Mouse (Mus musculus): ENCODE results near the gene Plcb3. TPM values are rescaled to one million over a fixed set of nuclear protein-coding genes. Genes with fewer than 3 reads are reported as not detected.

The Plcb3 gene
- polyA plus RNA-seq, 1 experiment from 2014 or later, result 48.2 TPM

- peak overlapping the region; percentile 87 for H3K4me2 ChIP-seq (replicated peaks)
- peak overlapping the region; percentile 75 for H3K4me3 ChIP-seq (replicated peaks)
- H3K9me3 ChIP-seq (replicated peaks), result no peaks in the 10 kb centered on the region
- no peak for ATAC-seq (ENCODE audit: insufficient number of reproducible peaks, low FRiP score, low TSS enrichment, low read depth)
- H3K36me3 ChIP-seq, result peaks cover 3% of the 10 kb centered on the region; the same call in 1 of the 2 replicates
- H3K27ac ChIP-seq (replicated peaks), result 0 out of 2 replicates have a peak overlapping the region, but pooled peaks have one; percentile 39
- peaks cover 45% of the 10 kb centered on the region for H3K4me1 ChIP-seq
- H3K27me3 ChIP-seq, result peaks cover 54% of the 10 kb centered on the region
- no peak overlapping the region for H3K9ac ChIP-seq
- WGBS, result 62% methylated on average over 6 of the region's 6 CpGs
These were observed 53.2 kb downstream of the Plcb3 start for GRCm38 (mm10) chr19:6922901-6923735.

GRCm38 (mm10) chr19:6921647-6922567, 54.4 kb downstream of the Plcb3 start, which contains the start of gene Esrra:
TSS of gene Esrra (minus strand) at chr19:6921813.
- Histone ChIP-seq H3K27ac (replicated peaks) (peak within 1 kb of the TSS; percentile 83), H3K9ac (peak within 1 kb of the TSS; percentile 64), H3K4me2 (replicated peaks) (peak within 1 kb of the TSS; percentile 87), H3K27me3 (peaks cover 42% of the 10 kb centered on the region), H3K36me3 (peaks cover 3% of the 10 kb centered on the region; the same call in 1 of the 2 replicates), H3K4me1 (peaks cover 41% of the 10 kb centered on the region), H3K4me3 (replicated peaks) (peak within 1 kb of the TSS; percentile 75), H3K9me3 (replicated peaks) (no peaks in the 10 kb centered on the region)
- peak; percentile 95 for ATAC-seq (ENCODE audit: insufficient number of reproducible peaks, low FRiP score, low TSS enrichment, low read depth)
- WGBS, result under 1% methylated on average over 63 of the region's 66 CpGs

GRCm38 (mm10) chr19:6920741-6921636, 55.3 kb downstream of the Plcb3 start:
- ATAC-seq (ENCODE audit: insufficient number of reproducible peaks, low FRiP score, low TSS enrichment, low read depth), result no peak; the same call in 1 of the 2 replicates
- Histone ChIP-seq H3K9me3 (replicated peaks) (no peaks in the 10 kb centered on the region), H3K27me3 (peaks cover 34% of the 10 kb centered on the region), H3K4me1 (peaks cover 35% of the 10 kb centered on the region), H3K9ac (peak overlapping the region; percentile 64), H3K27ac (replicated peaks) (peak overlapping the region; percentile 83), H3K36me3 (peaks cover 3% of the 10 kb centered on the region; the same call in 1 of the 2 replicates), H3K4me2 (replicated peaks) (peak overlapping the region; percentile 87), H3K4me3 (replicated peaks) (peak overlapping the region; percentile 75)
- under 1% methylated on average over 44 of the region's 48 CpGs for WGBS

GRCm38 (mm10) chr19:6919876-6920740, 56.2 kb downstream of the Plcb3 start:
- 45% methylated on average over 8 of the region's 8 CpGs for WGBS
- Histone ChIP-seq H3K27ac (replicated peaks) (peak overlapping the region; percentile 83), H3K27me3 (peaks cover 25% of the 10 kb centered on the region), H3K36me3 (peaks cover 3% of the 10 kb centered on the region; the same call in 1 of the 2 replicates), H3K9ac (peak overlapping the region; percentile 64; the same call in 1 of the 2 replicates), H3K9me3 (replicated peaks) (no peaks in the 10 kb centered on the region), H3K4me1 (peaks cover 26% of the 10 kb centered on the region), H3K4me2 (replicated peaks) (peak overlapping the region; percentile 87), H3K4me3 (replicated peaks) (peak overlapping the region; percentile 75)
- ATAC-seq (ENCODE audit: insufficient number of reproducible peaks, low FRiP score, low TSS enrichment, low read depth), result no peak

GRCm38 (mm10) chr19:6919431-6919830, 56.8 kb downstream of the Plcb3 start:
- H3K27ac ChIP-seq (replicated peaks), result no peak overlapping the region
- H3K27me3 ChIP-seq, result peaks cover 19% of the 10 kb centered on the region
- peaks cover 20% of the 10 kb centered on the region for H3K4me1 ChIP-seq
- H3K9ac ChIP-seq, result no peak overlapping the region
- H3K4me2 ChIP-seq (replicated peaks), result no peak overlapping the region
- H3K4me3 ChIP-seq (replicated peaks), result no peak overlapping the region
- no peak for ATAC-seq (ENCODE audit: insufficient number of reproducible peaks, low FRiP score, low TSS enrichment, low read depth)
- peaks cover 3% of the 10 kb centered on the region; the same call in 1 of the 2 replicates for H3K36me3 ChIP-seq
- H3K9me3 ChIP-seq (replicated peaks), result no peaks in the 10 kb centered on the region

- Histone ChIP-seq H3K9me3 (replicated peaks) (no peaks in the 10 kb centered on the region), H3K4me1 (peaks cover 20% of the 10 kb centered on the region), H3K4me2 (replicated peaks) (no peak overlapping the region), H3K9ac (no peak overlapping the region), H3K4me3 (replicated peaks) (no peak overlapping the region), H3K27me3 (peaks cover 10% of the 10 kb centered on the region), H3K36me3 (peaks cover 7% of the 10 kb centered on the region), H3K27ac (replicated peaks) (no peak overlapping the region)
- ATAC-seq (ENCODE audit: insufficient number of reproducible peaks, low FRiP score, low TSS enrichment, low read depth), result no peak
- WGBS, result 84% methylated on average over 4 of the region's 4 CpGs
These were observed 57.9 kb downstream of the Plcb3 start for GRCm38 (mm10) chr19:6918321-6918720.

- Histone ChIP-seq H3K4me3 (replicated peaks) (no peak overlapping the region), H3K36me3 (peaks cover 26% of the 10 kb centered on the region), H3K27ac (replicated peaks) (no peak overlapping the region), H3K27me3 (no peaks in the 10 kb centered on the region), H3K4me2 (replicated peaks) (no peak overlapping the region), H3K9ac (no peak overlapping the region), H3K9me3 (replicated peaks) (no peaks in the 10 kb centered on the region), H3K4me1 (peaks cover 18% of the 10 kb centered on the region)
- ATAC-seq (ENCODE audit: insufficient number of reproducible peaks, low FRiP score, low TSS enrichment, low read depth), result no peak
- 72% methylated on average over 4 of the region's 4 CpGs for WGBS
These were observed 59.8 kb downstream of the Plcb3 start for GRCm38 (mm10) chr19:6916496-6916895.

GRCm38 (mm10) chr19:6915276-6915675, 61.0 kb downstream of the Plcb3 start:
- Histone ChIP-seq H3K4me3 (replicated peaks) (no peak overlapping the region), H3K4me2 (replicated peaks) (no peak overlapping the region), H3K36me3 (peaks cover 31% of the 10 kb centered on the region), H3K27ac (replicated peaks) (no peak overlapping the region), H3K9ac (no peak overlapping the region), H3K27me3 (no peaks in the 10 kb centered on the region), H3K9me3 (replicated peaks) (no peaks in the 10 kb centered on the region), H3K4me1 (peaks cover 17% of the 10 kb centered on the region)
- ATAC-seq (ENCODE audit: insufficient number of reproducible peaks, low FRiP score, low TSS enrichment, low read depth), result no peak
- WGBS, result 83% methylated on average over 4 of the region's 4 CpGs

- Histone ChIP-seq H3K36me3 (peaks cover 31% of the 10 kb centered on the region), H3K4me3 (replicated peaks) (no peak overlapping the region), H3K4me2 (replicated peaks) (no peak overlapping the region), H3K9me3 (replicated peaks) (no peaks in the 10 kb centered on the region), H3K27ac (replicated peaks) (no peak overlapping the region), H3K4me1 (peaks cover 11% of the 10 kb centered on the region), H3K27me3 (no peaks in the 10 kb centered on the region), H3K9ac (no peak overlapping the region)
- ATAC-seq (ENCODE audit: insufficient number of reproducible peaks, low FRiP score, low TSS enrichment, low read depth), result no peak
- 86% methylated on average over 9 of the region's 9 CpGs for WGBS
These were observed 61.7 kb downstream of the Plcb3 start for GRCm38 (mm10) chr19:6914540-6914939.

- Histone ChIP-seq H3K4me3 (replicated peaks) (no peak overlapping the region), H3K27me3 (no peaks in the 10 kb centered on the region), H3K4me2 (replicated peaks) (no peak overlapping the region), H3K9ac (no peak overlapping the region), H3K36me3 (peaks cover 31% of the 10 kb centered on the region), H3K27ac (replicated peaks) (no peak overlapping the region), H3K4me1 (peaks cover 11% of the 10 kb centered on the region), H3K9me3 (replicated peaks) (no peaks in the 10 kb centered on the region)
- 78% methylated on average over 11 of the region's 11 CpGs for WGBS
- ATAC-seq (ENCODE audit: insufficient number of reproducible peaks, low FRiP score, low TSS enrichment, low read depth), result no peak
These were observed 62.3 kb downstream of the Plcb3 start for GRCm38 (mm10) chr19:6913991-6914390.
